Mouse (Mus musculus) E14TG2a.4 (cell line): ENCODE measurements around the gene Basp1.

Experiments used
- CTCF ChIP-seq: conservative IDR thresholded peaks from 2 replicates; pipeline ENCODE4 v1.5.1; 2014; ENCODE audit warnings: low read length
- POU5F1 ChIP-seq: IDR thresholded peaks from 2 replicates; pipeline ENCODE4 v1.6.1; 2014; ENCODE audit warnings: low read length, borderline replicate concordance

DNA sequence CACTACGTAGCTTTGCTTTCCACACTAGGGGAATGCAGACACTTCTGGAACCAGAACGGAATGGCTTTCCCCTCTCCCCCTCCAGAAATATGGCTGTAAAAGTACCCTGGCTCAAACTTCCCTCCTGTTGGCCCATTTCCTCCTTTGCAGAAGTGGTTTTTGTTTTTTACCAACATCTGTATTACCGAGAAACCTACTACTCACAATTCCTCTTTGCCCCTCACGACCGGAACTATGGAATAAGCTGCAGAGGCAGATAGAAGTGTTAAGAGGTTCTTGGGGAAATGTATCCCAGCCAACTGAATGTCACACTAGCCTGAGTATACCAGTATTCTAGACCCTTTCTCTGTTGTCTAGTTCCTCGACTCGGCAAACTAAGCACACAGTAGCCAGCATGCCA lies 9.7 kb downstream of the Basp1 start:
- TF ChIP-seq POU5F1 (no peak), CTCF (no peak)
